Mouse (Mus musculus) lung, postnatal 25 days (tissue): ENCODE measurements around the gene Olfr466.

Experiments used
- DNase-seq: peaks from one replicate; pipeline ENCODE4 v3.0.0; 2022; ENCODE audit warnings: low spot score

The Olfr466 gene

GRCm38 (mm10) chr13:65149940-65150339, at the start of gene Olfr466:
Gene Olfr466 (plus strand): TSS chr13:65150240.
- DNase-seq, result no peak

- DNase-seq, result no peak
Measured at GRCm38 (mm10) chr13:65100678-65101077, 49.4 kb upstream of the Olfr466 start.

- DNase-seq, result peak; percentile 12
Measured at GRCm38 (mm10) chr13:65101232-65101631, 48.8 kb upstream of the Olfr466 start.

GRCm38 (mm10) chr13:65111961-65112360, 38.1 kb upstream of the Olfr466 start:
- DNase-seq, result peak; percentile 48

- DNase-seq, result peak; percentile 93
Measured at GRCm38 (mm10) chr13:65112459-65113110, 37.5 kb upstream of the Olfr466 start, which contains the start of gene Mfsd14b. Gene Mfsd14b (minus strand): TSS chr13:65112975.

- no peak for DNase-seq
Measured at GRCm38 (mm10) chr13:65113239-65113638, 36.8 kb upstream of the Olfr466 start.

- DNase-seq, result no peak
Measured at GRCm38 (mm10) chr13:65120984-65121383, 29.1 kb upstream of the Olfr466 start.

- peak; percentile 23 for DNase-seq
Measured at GRCm38 (mm10) chr13:65122111-65122510, 27.9 kb upstream of the Olfr466 start.

- DNase-seq, result no peak
Measured at GRCm38 (mm10) chr13:65127063-65127847, 22.8 kb upstream of the Olfr466 start.

- DNase-seq, result no peak
Measured at GRCm38 (mm10) chr13:65137789-65138188, 12.3 kb upstream of the Olfr466 start, which contains the start of gene Olfr465-ps1. Gene Olfr465-ps1 (plus strand): TSS chr13:65138089.

- DNase-seq, result no peak
Measured at GRCm38 (mm10) chr13:65174102-65174501, 24.1 kb downstream of the Olfr466 start.

- no peak for DNase-seq
Measured at GRCm38 (mm10) chr13:65175734-65176471, 25.9 kb downstream of the Olfr466 start.

- DNase-seq, result no peak
Measured at GRCm38 (mm10) chr13:65176472-65177091, 26.5 kb downstream of the Olfr466 start.

GRCm38 (mm10) chr13:65200667-65201066, 50.6 kb downstream of the Olfr466 start:
- no peak for DNase-seq
